Mouse (Mus musculus) forebrain, embryonic 10.5 days (tissue): ENCODE results near the gene Rbm19. TPM values are rescaled to one million over a fixed set of nuclear protein-coding genes. Genes with fewer than 3 reads are reported as not detected.

Experiments used
- DNase-seq: peaks from one replicate; pipeline ENCODE4 v3.0.0-alpha.2; 2017; ENCODE audit warnings: low spot score; ENCODE audit errors: extremely low spot score
- H3K27ac ChIP-seq: fragments of 300-500 bp; sonication (generic); 2 replicates; pipeline ENCODE4 v1.5.1; 2016; ENCODE audit warnings: mild to moderate bottlenecking
- H3K27me3 ChIP-seq: fragments of 300-500 bp; sonication (generic); 2 replicates; pipeline ENCODE4 v1.6.1; 2016; ENCODE audit warnings: mild to moderate bottlenecking; ENCODE audit not compliant: poor library complexity, severe bottlenecking
- H3K36me3 ChIP-seq: fragments of 300-500 bp; sonication (generic); replicated peaks from 2 replicates; pipeline ENCODE4 v1.6.1; 2016; ENCODE audit warnings: mild to moderate bottlenecking, moderate library complexity
- H3K4me1 ChIP-seq: fragments of 300-500 bp; sonication (generic); 2 replicates; pipeline ENCODE4 v1.6.1; 2016
- H3K4me3 ChIP-seq: fragments of 300-500 bp; sonication (generic); 2 replicates; pipeline ENCODE4 v1.5.1; 2016; ENCODE audit warnings: mild to moderate bottlenecking, moderate library complexity
- H3K9me3 ChIP-seq: fragments of 300-500 bp; sonication (generic); 2 replicates; pipeline ENCODE4 v1.6.1; 2016; ENCODE audit warnings: mild to moderate bottlenecking, moderate library complexity
- WGBS: fragments of 180-500 bp; shearing (Covaris S2); methylation state at CpG from one replicate; pipeline ENCODE4 v1.1.7; 2016; 5-methylcytosine and 5-hydroxymethylcytosine counted together
- polyA plus RNA-seq: library from polyadenylated mRNA; unstranded; fragments of >200 nt; fragmentation: Nextera tagmentation; extraction: Ambion mirVana; gene quantifications from 2 replicates; pipeline ENCODE4 v1.2.1, GENCODE M21; 2016

Rbm19 gene
- polyA plus RNA-seq, 1 experiment from 2014 or later: 38.4 TPM

GRCm38 (mm10) chr5:120231435-120232147, 115.3 kb downstream of the Rbm19 start:
- peaks cover 95% of the 10 kb centered on the region for H3K27me3 ChIP-seq
- DNase-seq: peak; percentile 72
- H3K27ac ChIP-seq: peak overlapping the region; percentile 84
- peaks cover 52% of the 10 kb centered on the region for H3K4me1 ChIP-seq
- no peaks in the 10 kb centered on the region for H3K36me3 ChIP-seq
- peak overlapping the region; percentile 49 for H3K4me3 ChIP-seq
- H3K9me3 ChIP-seq: no peaks in the 10 kb centered on the region
- WGBS: 8% methylated on average over 25 of the region's 25 CpGs

- no peak for DNase-seq
- Histone ChIP-seq H3K27ac (no peak overlapping the region), H3K9me3 (no peaks in the 10 kb centered on the region), H3K36me3 (no peaks in the 10 kb centered on the region), H3K27me3 (peaks cover 76% of the 10 kb centered on the region), H3K4me3 (no peak overlapping the region), H3K4me1 (peaks cover 36% of the 10 kb centered on the region)
- 68% methylated on average over 5 of the region's 5 CpGs for WGBS
Observed at GRCm38 (mm10) chr5:120235147-120235546, 118.9 kb downstream of the Rbm19 start.

- Histone ChIP-seq H3K4me1 (peaks cover 36% of the 10 kb centered on the region), H3K27me3 (peaks cover 72% of the 10 kb centered on the region), H3K36me3 (no peaks in the 10 kb centered on the region), H3K4me3 (no peak overlapping the region), H3K9me3 (no peaks in the 10 kb centered on the region), H3K27ac (no peak overlapping the region)
- DNase-seq: no peak
- WGBS: 84% methylated on average over 11 of the region's 11 CpGs
Observed at GRCm38 (mm10) chr5:120235571-120235970, 119.3 kb downstream of the Rbm19 start.

GRCm38 (mm10) chr5:120240071-120240470, 123.8 kb downstream of the Rbm19 start:
- Histone ChIP-seq H3K27me3 (peaks cover 62% of the 10 kb centered on the region), H3K4me3 (no peak overlapping the region), H3K36me3 (no peaks in the 10 kb centered on the region), H3K27ac (no peak overlapping the region), H3K9me3 (no peaks in the 10 kb centered on the region), H3K4me1 (peaks cover 10% of the 10 kb centered on the region)
- DNase-seq: no peak
- WGBS: 92% methylated on average over 7 of the region's 7 CpGs

GRCm38 (mm10) chr5:120245336-120245735, 129.1 kb downstream of the Rbm19 start:
- WGBS: 85% methylated on average over 4 of the region's 5 CpGs

More at GRCm38 (mm10) chr5:120245336-120245735, 129.1 kb downstream of the Rbm19 start:
- no peaks in the 10 kb centered on the region for H3K9me3 ChIP-seq
- H3K4me1 ChIP-seq: 0 out of 2 replicates have a peak, but pooled peaks cover 5% of the 10 kb centered on the region
- H3K4me3 ChIP-seq: no peak overlapping the region
- H3K36me3 ChIP-seq: no peaks in the 10 kb centered on the region
- no peak overlapping the region for H3K27ac ChIP-seq
- peaks cover 68% of the 10 kb centered on the region for H3K27me3 ChIP-seq
- no peak for DNase-seq
